Comparison of ENCODE assay signal across 8 mouse cellular contexts in the genomic region with DNA sequence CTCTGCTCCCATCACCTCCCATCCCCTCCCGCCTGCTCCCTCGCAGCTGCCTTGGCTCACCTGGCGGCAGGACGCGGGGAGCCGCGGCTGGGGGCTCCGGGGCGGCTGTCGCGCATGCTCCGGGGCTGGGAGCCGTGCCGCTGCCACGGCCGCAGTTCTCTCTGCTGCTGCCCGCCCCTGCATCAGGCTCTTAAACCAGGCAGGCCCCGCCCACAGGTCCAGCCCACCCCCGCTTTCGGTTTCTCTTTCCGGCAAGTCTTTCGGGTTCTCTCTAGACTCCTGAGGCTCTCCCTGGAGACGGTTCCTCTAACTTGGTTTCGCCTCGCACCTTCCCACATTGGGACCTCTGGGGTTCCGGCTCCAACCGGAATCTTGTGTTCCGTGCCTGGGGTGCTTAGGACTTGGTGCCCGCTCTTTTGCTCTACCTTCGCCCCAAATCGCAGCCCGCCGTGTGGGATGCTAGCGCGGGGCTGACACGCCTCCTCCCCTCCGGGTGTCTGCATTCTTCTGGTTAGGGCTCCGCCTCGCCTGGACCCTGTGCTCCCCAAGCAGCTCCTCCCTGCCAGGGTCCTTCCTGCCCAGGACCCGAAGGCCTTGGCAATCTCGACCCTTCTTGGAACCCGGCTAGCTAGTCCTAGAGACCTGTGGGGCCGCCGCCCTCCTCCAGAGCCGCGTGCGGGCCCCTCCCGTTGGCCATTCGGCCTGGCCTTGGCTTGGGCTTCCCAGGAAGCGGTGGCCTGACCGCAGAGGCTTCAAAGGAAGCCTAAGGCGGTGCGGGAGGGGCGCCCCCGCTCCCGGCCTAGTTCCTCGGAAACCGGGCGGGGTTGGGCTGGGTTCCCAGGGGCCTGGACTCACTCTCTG. TPM values are rescaled to one million over a fixed set of nuclear protein-coding genes. Genes with fewer than 3 reads are reported as not detected.
DNase-seq lines count a peak whose midpoint lies in the region; ATAC-seq and TF ChIP-seq lines count a peak whose summit lies in the region.

A gene (minus strand): TSS at position 166 of the 861 bp plus-strand sequence.

- intact Hi-C loops in heart, postnatal 10 days (cut with DNase I), result loop anchor here (1.0 to 5.0 kb wide), 7 partner anchors 47 to 215 kb away; no protein-coding TSS in a partner anchor

- H3K27me3 ChIP-seq in forebrain, embryonic 13.5 days, result peaks cover 23% of the 10 kb centered on the region

- H3K9ac ChIP-seq in forebrain, embryonic 13.5 days, result peak within 1 kb of the TSS; percentile 73

- ATAC-seq in cerebellum, adult (ENCODE audit: insufficient number of reproducible peaks, low FRiP score, low TSS enrichment), result peak; percentile 45
- ATAC-seq in forebrain, embryonic 13.5 days, result peak; percentile 88
- peak; percentile 58 for ATAC-seq in neutrophil, adult 5-6 weeks (ENCODE audit: extremely low read depth, insufficient number of reproducible peaks, low FRiP score, poor library complexity, severe bottlenecking)

- H3K27ac ChIP-seq in forebrain, embryonic 13.5 days, result peak within 1 kb of the TSS; percentile 80

- H3K4me1 ChIP-seq in forebrain, embryonic 13.5 days, result peaks cover 35% of the 10 kb centered on the region
- H3K4me1 ChIP-seq in lung, adult 2 months (ENCODE audit: control insufficient read depth, insufficient read depth, low read length), result peaks cover 2% of the 10 kb centered on the region

- no peaks in the 10 kb centered on the region for H3K36me3 ChIP-seq in forebrain, embryonic 13.5 days (ENCODE audit: poor library complexity, severe bottlenecking)

- H3K9me3 ChIP-seq in forebrain, embryonic 13.5 days (replicated peaks), result no peaks in the 10 kb centered on the region

- WGBS in forebrain, embryonic 13.5 days, result under 1% methylated on average over 56 of the region's 59 CpGs
- 1% methylated on average over 59 of the region's 59 CpGs for WGBS in large intestine, adult 2 months
- under 1% methylated on average over 59 of the region's 59 CpGs for WGBS in lung, adult 2 months

- TF ChIP-seq POLR2A in lung, adult 2 months (IDR thresholded peaks at IDR 0.05; ENCODE audit: borderline replicate concordance, extremely low read depth, low read depth, low read length), result peak; percentile 86

- peak within 1 kb of the TSS; percentile 69 for H3K4me3 ChIP-seq in forebrain, embryonic 13.5 days
- H3K4me3 ChIP-seq in lung, adult 2 months (replicated peaks; ENCODE audit: extremely low read depth, low read depth, low read length), result peak within 1 kb of the TSS; percentile 96

- DNase-seq in ES-CJ7 (ENCODE audit: low read depth, low spot score), result peak; percentile 88
- DNase-seq in heart, postnatal 10 days, result peak; percentile 88 to 91
- peak; percentile 71 for DNase-seq in large intestine, adult 2 months (ENCODE audit: low read depth, low spot score)
- peak; percentile 85 for DNase-seq in lung, adult 2 months
- DNase-seq in thymus, adult 18-20 months, result peak; percentile 94

- no peak for TF ChIP-seq CTCF in lung, adult 2 months (IDR thresholded peaks at IDR 0.05; ENCODE audit: insufficient read depth, low read length)

- peak within 1 kb of the TSS; percentile 93 for H3K4me2 ChIP-seq in forebrain, embryonic 13.5 days

RNA-seq across cellular contexts. Expression of the gene that starts here (rescaled TPM):
- polyA plus RNA-seq in forebrain, embryonic 13.5 days (2015; fragmentation: Nextera tagmentation; extraction: Ambion mirVana), result 1.3 and 1.5 TPM in 2 replicates
- total RNA-seq in heart, postnatal 10 days (2021), result 1 to 10 TPM; 1.2 to 1.5 TPM
- 6.1 and 10.7 TPM in 2 replicates for polyA plus RNA-seq in large intestine, adult 2 months (2012; rRNA removed)
- 8.8 and 11.6 TPM in 2 replicates for polyA plus RNA-seq in lung, adult 2 months (2012; rRNA removed)
- total RNA-seq in neutrophil, adult 5-6 weeks (2017), result 3.5 and 3.7 TPM in 2 replicates

Comparison
In these comparisons a context has a peak if more than half of its experiments do, and no peak if none do; other contexts are left out.
1. Peak in every context shown above with its lines: DNase-seq, ATAC-seq, H3K4me3 ChIP-seq and H3K27ac ChIP-seq.